Mouse (Mus musculus) stomach, postnatal 0 days (tissue): ENCODE measurements around the gene Cpne4. TPM values are rescaled to one million over a fixed set of nuclear protein-coding genes. Genes with fewer than 3 reads are reported as not detected.

Source experiments
- ATAC-seq: fragments of 200-750 bp; cut with Nextera tagmentation; 2 replicates; pipeline ENCODE4 v1.8.0; 2017; ENCODE audit not compliant: low FRiP score, low TSS enrichment
- DNase-seq: peaks from one replicate; pipeline ENCODE4 v3.0.0-alpha.2; 2016; ENCODE audit warnings: low spot score
- H3K27ac ChIP-seq: fragments of 300-500 bp; sonication (generic); replicated peaks from 2 replicates; pipeline ENCODE4 v1.5.1; 2014; ENCODE audit warnings: mild to moderate bottlenecking, control low read depth
- H3K27me3 ChIP-seq: fragments of 300-500 bp; sonication (generic); 2 replicates; pipeline ENCODE4 v1.6.1; 2014; ENCODE audit warnings: low read length; ENCODE audit not compliant: control insufficient read depth, insufficient read depth
- H3K36me3 ChIP-seq: fragments of 300-500 bp; sonication (generic); 2 replicates; pipeline ENCODE4 v1.6.1; 2014; ENCODE audit warnings: low read length, mixed read lengths; ENCODE audit not compliant: control insufficient read depth, insufficient read depth
- H3K4me1 ChIP-seq: fragments of 300-500 bp; sonication (generic); replicated peaks from 2 replicates; pipeline ENCODE4 v1.6.1; 2014; ENCODE audit warnings: antibody characterized with exemption; ENCODE audit not compliant: control insufficient read depth, insufficient read depth
- H3K4me2 ChIP-seq: fragments of 300-500 bp; sonication (generic); replicated peaks from 2 replicates; pipeline ENCODE4 v1.6.1; 2014; ENCODE audit warnings: low read depth, mild to moderate bottlenecking, control low read depth, moderate library complexity
- H3K4me3 ChIP-seq: fragments of 300-500 bp; sonication (generic); 2 replicates; pipeline ENCODE4 v1.5.1; 2014; ENCODE audit warnings: low read depth, low read length, control low read depth
- H3K9ac ChIP-seq: fragments of 300-500 bp; sonication (generic); 2 replicates; pipeline ENCODE4 v1.6.1; 2014; ENCODE audit warnings: mild to moderate bottlenecking, low read length, control low read depth, mixed read lengths
- H3K9me3 ChIP-seq: fragments of 300-500 bp; sonication (generic); 2 replicates; pipeline ENCODE4 v1.6.1; 2016; ENCODE audit warnings: low read length; ENCODE audit not compliant: control insufficient read depth
- CTCF ChIP-seq: IDR thresholded peaks from 2 replicates; pipeline ENCODE4 v1.5.1; 2016; ENCODE audit warnings: antibody characterized with exemption, low read depth, mild to moderate bottlenecking, moderate library complexity
- EP300 ChIP-seq: optimal IDR thresholded peaks from 2 replicates; pipeline ENCODE3; 2016; ENCODE audit warnings: antibody characterized with exemption
- WGBS: fragments of 180-500 bp; shearing (Covaris S2); extraction: QIAGEN DNeasy Blood & Tissue Kit; methylation state at CpG from one replicate; pipeline ENCODE4 v1.1.7; 2014; 5-methylcytosine and 5-hydroxymethylcytosine counted together
- microRNA-seq: library from miRNA; unstranded; fragments of <30 nt; microRNA quantifications from one replicate; pipeline ENCODE4, GENCODE M21; 2016
- polyA plus RNA-seq: library from polyadenylated mRNA; unstranded; fragments of >200 nt; fragmentation: Nextera tagmentation; extraction: Ambion mirVana; gene quantifications from 2 replicates; pipeline ENCODE4 v1.2.1, GENCODE M21; 2015

Gene Cpne4
- polyA plus RNA-seq, 1 experiment from 2014 or later, result 0.28 TPM

GRCm38 (mm10) chr9:105076756-105077424 lies 529.8 kb downstream of the Cpne4 start:
- Histone ChIP-seq H3K27me3 (no peaks in the 10 kb centered on the region), H3K27ac (no peak overlapping the region), H3K9me3 (no peaks in the 10 kb centered on the region), H3K4me2 (no peak overlapping the region), H3K4me3 (no peak overlapping the region), H3K9ac (no peak overlapping the region), H3K36me3 (peaks cover 2% of the 10 kb centered on the region; the same call in 1 of the 2 replicates), H3K4me1 (no peaks in the 10 kb centered on the region)
- ATAC-seq (peak; percentile 61), DNase-seq (peak; percentile 20)
- WGBS, result 73% methylated on average over 13 of the region's 13 CpGs
- TF ChIP-seq EP300 (no peak), CTCF (no peak)

GRCm38 (mm10) chr9:105078460-105078859 lies 531.4 kb downstream of the Cpne4 start:
- no peak overlapping the region for H3K4me2 ChIP-seq
- peaks cover 2% of the 10 kb centered on the region; the same call in 1 of the 2 replicates for H3K36me3 ChIP-seq
- no peak overlapping the region for H3K9ac ChIP-seq
- WGBS, result 83% methylated on average over 4 of the region's 4 CpGs
- H3K27ac ChIP-seq, result no peak overlapping the region
- H3K4me3 ChIP-seq, result no peak overlapping the region
- ATAC-seq (no peak), DNase-seq (no peak)
- TF ChIP-seq EP300, result no peak
- no peak for TF ChIP-seq CTCF
- no peaks in the 10 kb centered on the region for H3K4me1 ChIP-seq
- H3K9me3 ChIP-seq, result no peaks in the 10 kb centered on the region
- H3K27me3 ChIP-seq, result no peaks in the 10 kb centered on the region

GRCm38 (mm10) chr9:105080246-105080645 lies 533.2 kb downstream of the Cpne4 start:
- Histone ChIP-seq H3K4me2 (no peak overlapping the region), H3K9me3 (no peaks in the 10 kb centered on the region), H3K4me3 (no peak overlapping the region), H3K27me3 (no peaks in the 10 kb centered on the region), H3K9ac (no peak overlapping the region), H3K36me3 (peaks cover 2% of the 10 kb centered on the region; the same call in 1 of the 2 replicates), H3K4me1 (no peaks in the 10 kb centered on the region), H3K27ac (no peak overlapping the region)
- ATAC-seq (no peak), DNase-seq (no peak)
- 86% methylated on average over 3 of the region's 3 CpGs for WGBS
- no peak for TF ChIP-seq CTCF
- TF ChIP-seq EP300, result no peak

Small RNAs within 50 kb of the gene (microRNA-seq; reads per million reads assigned to microRNA genes)
- not detected for gene Gm23391

Other genes starting within 250 kb of the Cpne4 start
- 9.8 and 10.8 TPM in 2 replicates for gene Acpp, start 209.5 kb upstream of the Cpne4 start, polyA plus RNA-seq